Mouse (Mus musculus) liver, adult 2 months (tissue): Measurements from ENCODE around the gene Tmem30c.

Experiments used
- CTCF ChIP-seq: fragments of 200-500 bp; IDR thresholded peaks from 2 replicates; pipeline ENCODE4 v1.5.1; 2011; ENCODE audit warnings: low read depth, low read length, control low read depth
- POLR2A ChIP-seq: fragments of 200-500 bp; IDR thresholded peaks from 2 replicates; pipeline ENCODE4 v1.6.1; 2011; ENCODE audit warnings: low read length, control low read depth; ENCODE audit not compliant: insufficient read depth; ENCODE audit errors: extremely low read depth

- TF ChIP-seq POLR2A (no peak), CTCF (no peak)
These were observed 37.4 kb upstream of the Tmem30c start for GRCm38 (mm10) chr16:57330111-57330510.
